Mouse (Mus musculus): ENCODE data around the gene Sobp. TPM values are rescaled to one million over a fixed set of nuclear protein-coding genes. Genes with fewer than 3 reads are reported as not detected.

Sobp gene
- total RNA-seq, 2 experiments from 2014 or later = 71.3 to 84.9 TPM

DNA sequence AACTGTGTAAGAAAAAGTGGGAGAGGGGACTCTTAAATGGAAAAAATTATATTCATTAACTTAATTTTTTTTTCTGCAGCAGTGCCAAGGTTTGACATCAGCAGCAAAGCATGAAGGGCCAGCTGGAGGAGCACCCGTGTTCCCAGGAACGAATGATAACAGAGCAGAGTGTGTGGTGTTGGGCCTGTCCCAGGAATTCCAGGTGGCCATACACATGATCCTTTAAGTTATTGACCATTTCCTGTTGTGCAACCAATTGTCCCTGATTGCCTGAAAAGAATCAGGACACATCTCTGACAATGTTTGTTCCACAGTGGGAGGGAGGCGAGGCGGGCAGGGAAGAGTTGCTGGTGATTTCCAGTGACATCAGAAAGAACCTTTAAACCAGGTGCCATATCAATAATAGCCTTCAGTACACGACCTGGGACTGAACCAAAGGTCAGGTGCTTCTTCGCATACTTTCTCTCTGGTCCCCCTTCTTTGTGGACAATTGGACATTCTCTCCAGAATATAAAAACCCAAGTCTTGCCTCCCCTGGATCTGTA lies 126.5 kb downstream of the Sobp start:
- intact Hi-C loops (cut with DNase I) = no loop called here

GRCm38 (mm10) chr10:43043351-43044209 lies 130.8 kb downstream of the Sobp start:
- DNase-seq (ENCODE audit: low spot score in 2 of 2) = no peak
- intact Hi-C loops (cut with DNase I) = no loop called here

More for the DNA sequence above, 126.5 kb downstream of the Sobp start:
- no peak for DNase-seq (ENCODE audit: low spot score in 2 of 2)

DNA sequence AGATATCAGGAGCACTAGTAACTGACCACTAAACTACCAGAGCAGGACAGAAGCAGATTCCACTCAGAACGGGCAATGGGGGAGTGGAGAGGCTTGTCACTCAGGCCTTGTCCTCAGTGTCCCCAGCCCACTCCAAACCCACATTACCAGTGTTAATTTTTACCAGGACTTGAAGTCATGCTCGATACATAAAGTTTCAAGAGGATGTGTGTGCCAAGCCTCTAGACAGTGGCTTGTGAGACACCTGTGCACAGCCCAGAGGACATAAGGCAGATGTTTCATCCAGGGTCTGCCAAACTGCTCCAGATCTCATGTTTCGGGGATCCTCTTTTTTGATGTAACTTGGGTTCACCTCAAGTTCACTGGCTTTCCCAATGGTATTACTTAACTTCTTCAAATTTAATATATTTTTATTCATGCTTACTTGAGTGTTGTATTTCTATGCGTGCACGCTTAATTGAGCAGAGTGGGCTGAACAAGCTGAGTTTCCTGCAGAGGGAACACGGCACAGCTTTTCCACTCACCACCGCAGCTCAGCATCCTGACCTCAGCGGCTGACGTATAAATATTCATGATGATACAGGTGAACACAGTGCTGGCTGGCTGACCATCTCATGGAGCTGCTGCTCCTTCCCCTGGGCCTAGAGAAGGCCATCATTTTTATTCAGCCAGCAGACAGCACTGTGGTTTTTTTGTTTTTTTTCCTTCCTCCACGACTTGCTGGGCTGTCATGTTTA lies 131.6 kb downstream of the Sobp start:
- intact Hi-C loops (cut with DNase I) = no loop called here
- DNase-seq (ENCODE audit: low spot score in 2 of 2) = no peak

GRCm38 (mm10) chr10:43041794-43042193 lies 132.5 kb downstream of the Sobp start:
- intact Hi-C loops (cut with DNase I) = no loop called here
- DNase-seq (ENCODE audit: low spot score in 2 of 2) = no peak

DNA sequence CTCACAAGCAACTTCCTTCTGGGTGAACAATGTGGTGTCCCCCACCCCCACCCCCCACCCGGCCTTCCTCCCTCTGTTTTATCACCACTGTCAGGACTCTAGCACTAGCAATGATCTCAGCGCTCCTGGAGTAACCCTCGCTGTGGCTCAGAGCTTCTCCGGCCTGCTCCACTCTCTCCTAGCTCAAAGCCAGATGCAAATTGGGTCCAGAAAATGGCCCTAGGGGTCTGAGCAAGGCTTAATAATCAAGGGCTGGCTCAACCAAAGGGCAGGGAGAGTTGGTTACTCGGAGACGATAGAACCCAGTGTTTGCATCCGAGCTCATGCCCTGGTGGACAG lies 136.9 kb downstream of the Sobp start:
- intact Hi-C loops (cut with DNase I) = no loop called here
- no peak for DNase-seq (ENCODE audit: low spot score in 2 of 2)

GRCm38 (mm10) chr10:43036646-43037454 lies 137.5 kb downstream of the Sobp start:
- DNase-seq (ENCODE audit: low spot score in 2 of 2) = no peak
- intact Hi-C loops (cut with DNase I) = no loop called here

DNA sequence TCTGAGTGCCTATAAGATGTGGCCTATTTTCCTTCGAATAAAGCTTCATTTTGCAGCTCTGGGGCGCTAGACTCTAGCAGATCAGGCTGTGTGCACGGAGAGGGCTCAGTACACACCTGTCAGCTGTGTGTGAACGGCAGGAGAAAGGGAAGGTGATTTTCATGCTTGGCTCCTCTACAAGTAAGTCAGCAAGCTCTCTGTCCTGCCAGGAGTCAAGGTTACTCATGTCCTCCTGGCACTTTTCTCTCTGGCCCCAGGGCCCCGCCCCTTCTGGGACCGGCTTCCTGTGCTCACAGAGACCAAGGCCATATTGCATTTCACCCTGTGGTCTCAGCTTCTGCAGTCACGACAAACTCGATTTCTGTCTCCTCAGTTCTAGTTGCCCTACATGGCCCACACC lies 138.8 kb downstream of the Sobp start:
- DNase-seq (ENCODE audit: low spot score in 2 of 2) = no peak
- intact Hi-C loops (cut with DNase I) = no loop called here

DNA sequence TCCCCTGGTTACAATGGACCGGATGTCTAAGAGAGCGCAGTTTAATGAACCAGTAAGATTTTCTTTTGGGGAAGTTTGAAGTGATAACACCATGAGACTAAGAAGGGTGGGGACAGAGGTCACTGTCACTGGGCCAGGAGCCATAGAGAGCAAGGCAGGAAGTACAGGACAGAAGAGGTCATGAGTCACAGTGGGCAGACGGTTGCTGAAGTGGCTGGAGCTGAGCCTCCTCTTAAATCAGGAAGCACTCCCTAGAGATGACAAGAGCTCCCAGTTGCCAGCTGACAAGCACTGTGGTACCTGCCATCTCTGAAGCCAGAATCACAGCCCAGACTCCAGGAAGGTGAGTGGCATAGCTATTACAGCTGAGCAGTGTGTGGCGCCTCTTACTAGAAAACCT lies 139.5 kb downstream of the Sobp start:
- DNase-seq (ENCODE audit: low spot score in 2 of 2) = no peak
- intact Hi-C loops (cut with DNase I) = no loop called here

- intact Hi-C loops (cut with DNase I) = no loop called here
- no peak for DNase-seq (ENCODE audit: low spot score in 2 of 2)
Measured at GRCm38 (mm10) chr10:43033481-43034248, 140.7 kb downstream of the Sobp start.

DNA sequence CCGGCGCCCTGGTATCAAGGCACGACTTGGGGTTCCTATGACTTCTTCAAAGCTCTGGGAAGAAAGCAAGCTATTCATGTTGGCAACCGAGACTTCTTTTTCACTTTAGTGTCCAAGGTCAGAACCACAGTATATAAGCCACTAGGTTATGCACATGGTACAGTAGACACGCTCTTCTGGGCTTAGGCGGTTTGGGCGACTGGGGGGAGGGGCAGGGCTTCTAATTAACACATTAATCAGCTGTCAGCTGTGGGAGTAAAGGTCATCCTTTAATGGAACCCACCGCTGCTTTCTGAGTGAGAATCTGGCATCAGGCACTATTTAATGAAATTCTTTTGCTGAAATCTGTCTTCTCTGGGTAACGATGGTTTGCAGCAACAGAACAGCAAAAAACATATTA lies 147.3 kb downstream of the Sobp start:
- intact Hi-C loops (cut with DNase I) = no loop called here
- DNase-seq (ENCODE audit: low spot score in 2 of 2) = no peak

DNA sequence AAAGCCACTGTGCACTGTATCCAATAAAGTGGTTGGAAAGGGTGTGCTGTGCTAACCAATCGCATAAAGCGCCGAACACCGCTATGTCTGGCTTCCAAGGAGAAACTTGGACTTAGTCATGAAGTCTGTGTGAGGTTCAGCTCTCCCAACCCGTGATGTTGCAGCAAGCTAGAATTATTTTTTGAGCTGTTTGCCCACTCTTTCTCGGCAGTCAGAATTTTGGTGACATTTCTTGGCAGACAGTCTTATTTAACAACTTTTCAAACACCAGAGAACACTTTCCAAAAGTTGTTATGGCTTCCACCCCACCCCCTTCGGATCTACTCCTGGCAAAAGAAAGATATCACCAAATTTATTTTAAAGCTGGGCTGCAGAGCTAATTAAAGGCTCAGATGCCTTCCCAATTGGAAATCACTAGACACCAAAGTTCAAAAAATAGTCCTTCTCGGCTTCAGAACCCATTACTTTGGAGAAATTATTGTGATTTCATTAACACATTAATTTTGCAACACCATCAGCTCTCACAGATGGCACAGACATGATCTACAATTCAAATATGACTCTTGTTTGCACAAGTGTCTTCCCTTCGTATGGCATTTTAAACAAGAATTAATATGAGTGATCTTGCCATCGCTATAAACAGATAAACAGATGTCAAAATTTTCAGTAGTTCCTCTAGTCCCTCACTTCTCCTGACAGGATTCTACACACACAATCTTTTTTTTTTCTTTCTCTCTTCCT lies 150.7 kb downstream of the Sobp start:
- peak; percentile 42 to 89 for DNase-seq (ENCODE audit: low spot score in 2 of 2)
- intact Hi-C loops (cut with DNase I) = loop anchor here (2.0 to 5.0 kb wide), 3 partner anchors 49 to 197 kb away; partner anchors contain the start of genes 9030612E09Rik, Pdss2 and Sobp

- no peak for DNase-seq (ENCODE audit: low spot score in 2 of 2)
- intact Hi-C loops (cut with DNase I) = loop anchor here (2.0 to 5.0 kb wide), 3 partner anchors 50 to 199 kb away; partner anchors contain the start of genes 9030612E09Rik, Pdss2 and Sobp
Measured at GRCm38 (mm10) chr10:43022190-43022761, 152.1 kb downstream of the Sobp start.

GRCm38 (mm10) chr10:43021512-43022116 lies 152.7 kb downstream of the Sobp start:
- DNase-seq (ENCODE audit: low spot score in 2 of 2) = peak in 1 of 2 experiments; percentile 46
- intact Hi-C loops (cut with DNase I) = loop anchor here (2.0 to 5.0 kb wide), 3 partner anchors 51 to 199 kb away; partner anchors contain the start of genes 9030612E09Rik, Pdss2 and Sobp

DNA sequence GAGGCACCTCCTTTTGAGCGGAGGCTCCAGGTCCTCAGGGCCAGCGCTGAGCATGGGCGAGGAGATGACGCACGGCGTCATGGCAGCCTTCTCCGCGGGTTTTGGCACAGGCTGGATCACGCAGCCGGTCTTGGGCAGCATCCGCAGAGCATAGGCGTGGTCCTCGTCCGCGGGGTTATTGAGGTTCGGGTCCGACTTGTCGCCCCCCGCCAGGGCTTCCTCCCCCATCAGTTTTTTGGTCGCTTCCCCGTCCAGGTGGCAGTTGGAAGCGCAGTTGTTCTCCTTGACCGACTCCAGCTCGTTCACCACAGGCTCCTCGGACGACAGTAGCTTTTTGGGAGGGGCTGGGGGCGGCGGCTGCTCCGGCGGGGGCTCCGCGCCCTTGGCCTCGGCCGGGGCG lies 153.3 kb downstream of the Sobp start:
- intact Hi-C loops (cut with DNase I) = loop anchor here (5.0 kb wide), 1 partner anchor 51 kb away; no protein-coding TSS in a partner anchor
- peak in 1 of 2 experiments; percentile 54 for DNase-seq (ENCODE audit: low spot score in 2 of 2)

- DNase-seq (ENCODE audit: low spot score in 2 of 2) = no peak
- intact Hi-C loops (cut with DNase I) = no loop called here
Measured at GRCm38 (mm10) chr10:43014782-43015181, 159.5 kb downstream of the Sobp start.

- DNase-seq (ENCODE audit: low spot score in 2 of 2) = no peak
- intact Hi-C loops (cut with DNase I) = no loop called here
Measured at GRCm38 (mm10) chr10:43014358-43014757, 160.0 kb downstream of the Sobp start.

- intact Hi-C loops (cut with DNase I) = no loop called here
- no peak for DNase-seq (ENCODE audit: low spot score in 2 of 2)
Measured at GRCm38 (mm10) chr10:43008116-43008515, 166.2 kb downstream of the Sobp start.

Measured in left cerebral cortex, postnatal 25 days (tissue).